Mouse (Mus musculus): Measurements from ENCODE around the gene Gm17019.
"Not testable (repeated sequence)": the region's sequence is repeated elsewhere in the genome, so short reads cannot be mapped to it uniquely, and the experiment has no call there.

Gm17019 gene

DNA sequence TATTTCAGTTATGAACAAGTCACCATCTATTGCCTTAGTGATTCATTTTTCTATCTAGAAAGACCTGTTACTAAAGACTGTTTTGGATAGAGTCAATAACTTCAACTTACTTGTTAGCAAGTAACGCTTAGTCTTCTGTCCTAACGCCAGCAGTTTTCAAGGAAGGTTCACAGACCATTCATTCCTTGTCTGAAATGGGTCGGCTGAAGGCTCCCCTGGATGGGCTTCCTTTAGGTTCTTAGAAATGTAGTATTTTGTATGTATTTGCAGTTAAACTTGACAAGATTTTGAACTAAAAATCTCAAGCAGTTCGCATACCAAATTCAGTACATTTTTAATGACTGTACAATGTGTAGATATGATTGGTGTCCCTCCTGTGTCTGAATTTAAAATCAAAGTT is 35.2 kb downstream of the Gm17019 start:
- not testable (repeated sequence) for DNase-seq (ENCODE audit: low read depth in 2 of 2, low spot score in 2 of 2)

DNA sequence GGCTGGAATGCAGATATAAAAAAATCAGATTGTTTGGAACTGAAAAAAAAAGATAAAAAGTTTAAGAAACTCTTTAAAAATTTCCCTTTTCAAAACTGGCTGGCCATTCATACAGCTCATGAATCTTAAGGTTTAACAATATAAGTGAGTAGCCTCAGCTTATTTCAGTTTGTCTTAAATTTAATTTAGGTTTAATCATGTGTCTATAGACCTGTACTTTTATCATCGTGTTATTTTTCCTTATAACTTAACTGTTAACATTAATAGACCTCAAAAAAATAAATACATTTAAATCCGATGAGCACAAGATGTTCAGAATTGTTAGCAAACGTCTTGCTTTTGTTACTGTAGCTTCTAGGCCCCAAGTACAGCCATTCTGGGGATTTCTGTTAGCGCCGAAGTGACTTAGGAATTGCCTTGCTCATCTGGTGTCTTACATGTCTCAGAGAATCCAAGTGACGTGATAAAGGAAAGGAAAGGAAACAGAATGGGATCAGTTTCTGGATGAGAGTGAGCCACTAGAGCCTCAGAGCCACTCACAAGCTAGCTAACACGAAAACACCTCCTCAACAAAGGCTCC is 36.0 kb downstream of the Gm17019 start:
- DNase-seq (ENCODE audit: low read depth in 2 of 2, low spot score in 2 of 2) = not testable (repeated sequence)

DNA sequence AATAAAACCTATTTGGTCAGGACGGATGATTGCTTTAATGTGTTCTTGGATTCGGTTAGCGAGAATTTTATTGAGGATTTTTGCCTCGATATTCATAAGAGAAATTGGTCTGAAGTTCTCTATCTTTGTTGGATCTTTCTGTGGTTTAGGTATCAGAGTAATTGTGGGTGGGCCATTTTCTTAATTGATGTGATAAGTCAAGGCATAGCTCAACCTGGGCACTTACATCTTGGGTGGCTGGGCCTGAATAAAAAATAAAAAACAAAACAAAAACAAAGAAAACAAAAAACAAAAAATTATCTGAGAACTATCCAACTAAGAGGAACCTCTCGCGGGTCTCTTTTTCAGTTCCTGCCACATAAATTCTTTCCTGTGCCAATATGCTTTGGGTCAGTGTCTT is 38.7 kb downstream of the Gm17019 start:
- DNase-seq (ENCODE audit: low read depth in 2 of 2, low spot score in 2 of 2) = not testable (repeated sequence)

DNA sequence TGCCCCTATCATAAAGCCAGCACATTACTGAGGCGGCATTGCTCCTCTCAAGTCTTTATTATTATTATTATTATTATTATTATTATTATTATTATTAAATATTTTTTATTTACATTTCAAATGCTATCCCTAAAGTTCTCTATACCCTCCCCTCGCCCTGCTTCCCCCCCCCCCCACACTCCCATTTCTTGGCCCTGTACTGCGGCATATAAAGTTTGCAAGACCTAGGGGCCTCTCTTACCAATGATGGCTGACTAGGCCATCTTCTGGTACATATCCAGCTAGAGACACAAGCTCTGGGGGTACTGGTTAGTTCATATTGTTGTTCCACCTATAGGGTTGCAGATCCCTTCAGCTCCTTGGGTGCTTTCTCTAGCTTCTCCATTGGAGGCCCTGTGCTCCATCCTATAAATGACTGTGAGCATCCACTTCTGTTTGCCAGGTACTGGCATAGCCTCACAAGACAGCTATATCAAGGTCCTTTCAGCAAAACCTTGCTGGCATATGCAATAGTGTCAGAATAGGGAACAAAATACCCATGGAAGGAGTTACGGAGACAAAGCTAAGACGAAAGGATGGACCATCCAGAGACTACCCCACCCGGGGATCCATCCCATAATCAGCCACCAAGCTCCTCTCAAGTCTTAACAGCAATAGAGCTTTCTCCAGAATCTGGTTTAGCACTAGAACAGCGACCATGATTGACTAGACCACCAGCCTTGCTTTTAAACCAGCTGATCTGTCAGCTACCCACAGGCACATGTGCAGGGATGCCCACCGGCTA is 42.2 kb downstream of the Gm17019 start:
- DNase-seq (ENCODE audit: low read depth in 2 of 2, low spot score in 2 of 2) = not testable (repeated sequence)

DNA sequence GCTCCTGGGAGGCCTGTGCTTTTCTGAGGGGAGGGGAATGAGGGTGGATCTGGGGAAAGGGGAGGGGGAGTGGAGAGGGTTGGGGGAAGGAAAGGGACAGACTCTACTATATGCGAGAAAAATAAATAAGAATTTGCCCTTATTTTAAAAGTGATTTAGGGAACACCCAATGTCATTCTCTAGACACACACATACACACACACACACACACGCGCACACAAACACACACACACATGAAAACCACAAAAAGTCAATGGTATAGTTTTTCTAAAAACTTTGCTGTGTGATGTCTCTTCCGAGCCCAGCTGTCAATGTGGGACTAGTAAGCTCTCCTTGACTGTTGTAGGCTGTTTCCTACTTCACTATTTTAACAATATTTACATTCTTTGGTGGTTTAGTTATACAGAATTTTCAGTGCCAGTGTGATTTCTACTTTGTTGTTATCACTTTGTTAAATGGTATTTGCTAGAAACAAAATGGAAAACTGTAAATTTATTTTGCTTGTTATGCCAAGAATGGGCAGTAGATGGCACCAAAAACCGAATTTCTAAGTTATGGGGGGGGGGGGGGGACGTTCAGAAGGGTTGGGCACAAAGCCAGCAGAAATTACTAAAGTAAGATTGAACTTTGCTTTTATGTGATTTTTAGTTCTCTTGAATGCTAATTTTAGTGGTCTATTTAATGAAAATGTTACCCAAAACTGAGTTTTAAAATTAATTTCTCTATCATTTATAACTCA is 46.0 kb downstream of the Gm17019 start:
- DNase-seq (ENCODE audit: low read depth in 2 of 2, low spot score in 2 of 2) = not testable (repeated sequence)
